Mouse (Mus musculus) stomach, embryonic 14.5 days (tissue): ENCODE results near the gene Brsk2. TPM values are rescaled to one million over a fixed set of nuclear protein-coding genes. Genes with fewer than 3 reads are reported as not detected.

Source experiments
- ATAC-seq: fragments of 200-750 bp; cut with Nextera tagmentation; 2 replicates; pipeline ENCODE4 v1.8.0; 2017; ENCODE audit warnings: low read depth, moderate TSS enrichment; ENCODE audit not compliant: insufficient number of reproducible peaks, insufficient read depth, low FRiP score
- H3K27ac ChIP-seq: fragments of 300-500 bp; sonication (generic); 2 replicates; pipeline ENCODE4 v1.5.1; 2014; ENCODE audit warnings: mild to moderate bottlenecking, low read length, moderate library complexity, mixed read lengths
- H3K27me3 ChIP-seq: fragments of 300-500 bp; sonication (generic); 2 replicates; pipeline ENCODE4 v1.6.1; 2014; ENCODE audit warnings: low read length, control low read depth, mixed read lengths; ENCODE audit not compliant: control insufficient read depth, insufficient read depth
- H3K36me3 ChIP-seq: fragments of 300-500 bp; sonication (generic); 2 replicates; pipeline ENCODE4 v1.6.1; 2014; ENCODE audit warnings: mild to moderate bottlenecking, control low read depth, low read length, moderate library complexity, mixed read lengths; ENCODE audit not compliant: control insufficient read depth, insufficient read depth
- H3K4me1 ChIP-seq: fragments of 300-500 bp; sonication (generic); 2 replicates; pipeline ENCODE4 v1.6.1; 2014; ENCODE audit warnings: low read length, control low read depth, mixed read lengths; ENCODE audit not compliant: control insufficient read depth, insufficient read depth
- H3K4me2 ChIP-seq: fragments of 300-500 bp; sonication (generic); replicated peaks from 2 replicates; pipeline ENCODE4 v1.6.1; 2014; ENCODE audit warnings: low read depth, low read length, control low read depth
- H3K4me3 ChIP-seq: fragments of 300-500 bp; sonication (generic); 2 replicates; pipeline ENCODE4 v1.5.1; 2014; ENCODE audit warnings: low read depth, low read length, control low read depth
- H3K9ac ChIP-seq: fragments of 300-500 bp; sonication (generic); replicated peaks from 2 replicates; pipeline ENCODE4 v1.6.1; 2014; ENCODE audit warnings: low read depth, mild to moderate bottlenecking, control low read depth, low read length, moderate library complexity, mixed read lengths
- H3K9me3 ChIP-seq: fragments of 300-500 bp; sonication (generic); 2 replicates; pipeline ENCODE4 v1.6.1; 2016; ENCODE audit warnings: low read depth, low read length, control low read depth; ENCODE audit not compliant: control insufficient read depth
- WGBS: fragments of 180-500 bp; shearing (Covaris S2); extraction: QIAGEN DNeasy Blood & Tissue Kit; methylation state at CpG from one replicate; pipeline ENCODE4 v1.1.7; 2014; 5-methylcytosine and 5-hydroxymethylcytosine counted together
- polyA plus RNA-seq: library from polyadenylated mRNA; unstranded; fragments of >200 nt; fragmentation: Nextera tagmentation; extraction: Ambion mirVana; gene quantifications from 2 replicates; pipeline ENCODE4 v1.2.1, GENCODE M21; 2014

Brsk2 gene
- polyA plus RNA-seq, 1 experiment from 2014 or later = 2.6 TPM

DNA sequence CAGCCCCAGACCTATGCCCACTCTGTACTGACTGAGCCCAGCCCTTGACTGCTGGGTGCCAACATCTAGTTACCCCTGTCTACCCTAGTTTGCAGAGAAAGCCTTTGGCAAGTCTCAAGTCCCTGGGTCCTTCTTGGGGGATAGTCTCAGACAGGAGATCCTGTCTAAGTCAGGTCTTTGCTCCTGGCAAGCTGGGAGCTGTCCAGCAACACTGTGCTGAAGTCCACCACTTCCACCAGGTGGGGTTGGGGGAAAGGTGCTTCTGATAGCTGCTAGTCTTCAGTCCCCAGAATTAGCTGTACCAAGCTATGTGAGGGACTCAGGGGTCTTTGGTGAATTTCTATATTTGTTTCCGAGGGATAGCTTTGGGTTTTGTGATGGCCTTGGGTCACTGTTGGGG is 9.6 kb downstream of the Brsk2 start:
- no peak for ATAC-seq
- H3K9me3 ChIP-seq = no peaks in the 10 kb centered on the region
- H3K4me2 ChIP-seq = no peak overlapping the region
- H3K27me3 ChIP-seq = no peaks in the 10 kb centered on the region
- H3K4me1 ChIP-seq = no peaks in the 10 kb centered on the region
- no peaks in the 10 kb centered on the region for H3K36me3 ChIP-seq
- no peak overlapping the region for H3K27ac ChIP-seq
- 68% methylated on average over 1 of the region's 1 CpGs for WGBS
- no peak overlapping the region for H3K4me3 ChIP-seq
- H3K9ac ChIP-seq = no peak overlapping the region

DNA sequence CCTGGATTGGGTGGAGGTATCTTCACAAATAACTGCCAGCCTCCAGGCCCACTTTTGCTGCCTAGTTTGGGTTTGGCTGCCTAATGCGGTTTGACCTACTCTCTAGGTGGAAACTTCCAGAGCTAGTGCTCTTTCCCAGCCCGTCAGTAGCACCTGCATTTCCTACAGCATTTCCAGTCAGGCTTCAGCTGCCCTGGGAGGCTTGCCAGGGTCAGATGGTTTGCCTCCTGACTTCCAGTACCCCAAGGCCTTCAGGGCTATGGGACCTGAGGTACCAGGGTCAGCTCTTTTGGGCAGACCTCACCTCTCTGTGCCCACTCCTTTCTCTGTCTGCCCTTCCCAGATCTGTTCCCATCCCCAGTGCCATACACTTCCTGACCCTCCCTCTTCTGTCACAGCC is 11.4 kb downstream of the Brsk2 start:
- Histone ChIP-seq H3K9me3 (no peaks in the 10 kb centered on the region), H3K4me1 (no peaks in the 10 kb centered on the region), H3K9ac (no peak overlapping the region), H3K4me3 (no peak overlapping the region), H3K27ac (no peak overlapping the region), H3K4me2 (no peak overlapping the region), H3K36me3 (no peaks in the 10 kb centered on the region), H3K27me3 (no peaks in the 10 kb centered on the region)
- 89% methylated on average over 2 of the region's 2 CpGs for WGBS
- no peak for ATAC-seq

DNA sequence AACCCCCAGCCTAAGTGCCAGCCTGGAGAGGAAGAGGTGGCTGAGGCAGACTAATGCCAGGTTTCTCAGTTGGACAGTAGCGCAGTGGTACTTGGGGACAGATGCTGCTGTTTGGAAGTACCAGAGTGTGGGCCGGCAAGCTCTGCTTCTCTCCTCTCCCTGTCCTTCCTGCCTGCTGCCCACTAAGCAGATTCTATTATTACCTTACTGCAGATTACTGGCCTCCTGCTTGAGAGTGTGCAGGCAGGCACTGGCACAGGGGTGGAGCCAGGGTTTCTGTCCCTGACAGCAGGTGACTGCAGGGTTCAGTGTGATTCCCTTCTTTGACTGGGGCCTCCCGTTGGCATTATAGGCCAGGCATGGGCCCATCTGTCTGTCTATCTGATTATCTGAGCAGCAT is 11.9 kb downstream of the Brsk2 start:
- ATAC-seq = no peak
- Histone ChIP-seq H3K9ac (no peak overlapping the region), H3K4me1 (no peaks in the 10 kb centered on the region), H3K4me2 (no peak overlapping the region), H3K27ac (no peak overlapping the region), H3K4me3 (no peak overlapping the region), H3K9me3 (no peaks in the 10 kb centered on the region), H3K27me3 (no peaks in the 10 kb centered on the region), H3K36me3 (no peaks in the 10 kb centered on the region)
- 87% methylated on average over 3 of the region's 3 CpGs for WGBS

DNA sequence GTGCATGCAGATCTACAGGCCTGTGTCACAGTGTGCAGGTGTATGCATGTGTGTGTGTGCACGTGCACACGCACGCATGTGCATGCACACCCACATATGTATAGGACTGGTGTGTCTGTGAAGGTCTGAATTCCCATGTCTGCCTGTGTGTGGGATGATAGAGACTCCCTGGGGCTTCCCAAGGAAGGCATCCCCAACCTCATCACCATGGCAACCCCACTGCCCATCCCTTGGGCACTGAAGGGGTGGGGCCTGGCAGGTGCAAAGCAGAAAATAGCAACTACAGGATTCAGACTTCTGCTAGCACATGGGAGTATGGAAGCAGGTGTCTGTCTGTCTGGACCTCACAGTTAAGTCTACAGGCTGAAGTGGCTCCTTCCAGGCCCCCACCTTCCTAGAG is 13.0 kb downstream of the Brsk2 start:
- 97% methylated on average over 3 of the region's 3 CpGs for WGBS
- H3K4me1 ChIP-seq = no peaks in the 10 kb centered on the region

DNA sequence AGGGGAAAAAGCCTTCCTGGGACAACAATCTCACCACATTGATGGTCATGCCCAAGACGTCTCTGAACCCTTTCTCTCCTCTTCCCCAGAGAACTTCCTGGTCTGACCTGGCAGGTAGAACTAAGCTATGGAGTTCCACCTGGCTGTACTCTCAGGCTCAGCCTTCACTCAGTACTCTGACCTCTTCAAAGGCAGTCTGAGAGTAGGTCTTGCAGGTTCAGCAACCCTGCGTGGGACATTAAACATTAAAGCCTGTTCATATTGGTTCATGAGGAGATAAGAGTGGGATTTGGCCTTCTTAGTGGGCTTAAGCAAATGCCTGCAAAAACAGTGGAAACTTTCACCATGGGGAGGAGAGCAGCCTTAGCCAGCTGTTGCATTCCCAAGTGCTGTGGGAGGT is 16.7 kb downstream of the Brsk2 start:
- H3K4me2 ChIP-seq = no peak overlapping the region
- 67% methylated on average over 2 of the region's 2 CpGs for WGBS
- no peaks in the 10 kb centered on the region for H3K27me3 ChIP-seq
- ATAC-seq = no peak
- H3K9ac ChIP-seq = no peak overlapping the region
- H3K27ac ChIP-seq = no peak overlapping the region
- no peaks in the 10 kb centered on the region for H3K9me3 ChIP-seq
- no peaks in the 10 kb centered on the region for H3K36me3 ChIP-seq
- H3K4me1 ChIP-seq = no peaks in the 10 kb centered on the region
- no peak overlapping the region for H3K4me3 ChIP-seq

More for the DNA sequence above, 13.0 kb downstream of the Brsk2 start:
- H3K9me3 ChIP-seq = no peaks in the 10 kb centered on the region
- H3K27ac ChIP-seq = no peak overlapping the region
- H3K4me3 ChIP-seq = no peak overlapping the region
- no peaks in the 10 kb centered on the region for H3K27me3 ChIP-seq
- no peak for ATAC-seq
- no peak overlapping the region for H3K4me2 ChIP-seq
- H3K36me3 ChIP-seq = no peaks in the 10 kb centered on the region
- H3K9ac ChIP-seq = no peak overlapping the region

DNA sequence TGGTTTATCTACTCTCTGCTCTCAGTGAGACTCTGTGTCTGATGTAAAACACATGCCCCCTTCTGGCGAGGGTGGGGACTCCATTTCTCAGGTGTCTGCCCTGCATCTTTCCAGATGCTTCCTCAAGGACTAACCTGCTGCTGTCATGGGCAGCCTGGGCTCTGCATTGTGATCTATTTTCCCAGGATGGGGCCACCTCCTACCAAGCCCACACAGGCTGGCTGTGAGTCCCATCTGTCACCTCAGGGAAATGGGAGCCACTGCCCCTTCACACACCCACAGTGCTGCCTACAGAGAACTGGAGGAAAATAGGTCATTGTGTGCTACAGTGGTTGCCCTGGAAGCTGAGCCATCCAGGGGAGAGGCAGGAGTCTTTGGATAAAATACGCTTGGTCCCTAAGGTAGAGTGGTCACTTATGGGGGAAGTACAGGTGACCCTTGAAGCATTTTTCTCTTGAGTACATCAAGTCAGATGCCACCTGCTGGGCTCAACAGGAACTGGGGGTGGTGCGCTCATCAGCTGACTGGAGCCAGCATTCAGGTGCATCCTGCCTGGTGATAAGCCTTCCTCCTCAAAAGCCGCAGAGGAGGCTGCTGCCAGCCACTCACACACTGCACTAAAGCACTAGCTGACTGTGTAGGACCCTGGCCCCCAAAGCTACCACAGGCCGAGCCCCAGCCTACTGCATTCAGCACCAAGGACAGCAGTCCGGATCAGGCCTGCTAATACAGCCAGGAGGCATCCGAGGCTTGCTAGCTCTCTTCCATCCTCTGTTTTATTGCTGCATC is 23.5 kb downstream of the Brsk2 start:
- no peak for ATAC-seq
- H3K4me2 ChIP-seq = no peak overlapping the region
- H3K27me3 ChIP-seq = no peaks in the 10 kb centered on the region
- H3K9me3 ChIP-seq = no peaks in the 10 kb centered on the region
- WGBS = 24% methylated on average over 7 of the region's 7 CpGs
- no peak overlapping the region for H3K9ac ChIP-seq
- H3K36me3 ChIP-seq = no peaks in the 10 kb centered on the region
- H3K4me3 ChIP-seq = no peak overlapping the region
- no peak overlapping the region for H3K27ac ChIP-seq
- H3K4me1 ChIP-seq = no peaks in the 10 kb centered on the region

DNA sequence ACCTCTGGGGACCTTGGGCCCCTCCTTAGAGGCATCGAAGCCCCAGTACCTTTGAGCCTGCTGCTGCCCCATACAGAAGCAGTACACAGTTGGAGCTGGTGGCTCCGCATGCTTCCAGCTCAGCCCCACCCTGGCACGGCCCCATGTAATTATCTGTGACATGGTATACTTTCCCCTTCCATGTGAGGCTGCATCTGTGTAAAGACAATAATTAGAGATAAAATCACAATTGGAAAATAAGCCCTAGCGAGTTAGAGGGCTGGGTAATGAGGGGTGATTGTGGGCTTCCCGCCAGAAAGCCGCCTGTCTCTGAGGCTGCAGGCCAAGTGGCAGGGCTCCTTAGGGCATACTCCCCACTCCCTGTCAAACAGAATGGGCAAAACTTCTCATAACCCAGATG is 28.5 kb downstream of the Brsk2 start:
- Histone ChIP-seq H3K27ac (no peak overlapping the region), H3K4me3 (no peak overlapping the region), H3K36me3 (no peaks in the 10 kb centered on the region), H3K4me1 (no peaks in the 10 kb centered on the region), H3K4me2 (no peak overlapping the region), H3K9ac (no peak overlapping the region), H3K27me3 (no peaks in the 10 kb centered on the region), H3K9me3 (no peaks in the 10 kb centered on the region)
- WGBS = 84% methylated on average over 6 of the region's 6 CpGs
- no peak for ATAC-seq

DNA sequence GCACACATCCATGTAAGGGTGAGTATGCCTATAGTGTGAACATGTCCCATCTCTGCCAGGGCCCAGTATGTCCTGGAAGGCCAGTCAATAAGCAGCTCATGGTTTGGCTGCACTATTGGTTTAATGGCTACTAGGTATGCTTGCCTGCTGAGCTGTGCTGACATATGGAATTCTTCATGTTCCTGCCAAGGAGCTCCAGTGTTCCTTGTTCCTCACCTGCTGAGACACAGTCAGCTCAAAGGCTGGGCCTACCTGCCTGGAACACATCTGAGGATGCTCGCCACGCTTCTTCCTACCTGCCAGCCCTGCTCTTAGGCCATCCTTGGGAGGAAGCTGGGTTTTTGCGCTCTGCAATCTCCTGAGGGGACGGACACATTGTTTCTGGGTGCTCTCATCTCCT is 29.7 kb downstream of the Brsk2 start:
- Histone ChIP-seq H3K9me3 (no peaks in the 10 kb centered on the region), H3K9ac (no peak overlapping the region), H3K27ac (no peak overlapping the region), H3K27me3 (no peaks in the 10 kb centered on the region), H3K4me1 (no peaks in the 10 kb centered on the region), H3K4me3 (no peak overlapping the region), H3K4me2 (no peak overlapping the region), H3K36me3 (no peaks in the 10 kb centered on the region)
- 88% methylated on average over 4 of the region's 4 CpGs for WGBS
- ATAC-seq = no peak

DNA sequence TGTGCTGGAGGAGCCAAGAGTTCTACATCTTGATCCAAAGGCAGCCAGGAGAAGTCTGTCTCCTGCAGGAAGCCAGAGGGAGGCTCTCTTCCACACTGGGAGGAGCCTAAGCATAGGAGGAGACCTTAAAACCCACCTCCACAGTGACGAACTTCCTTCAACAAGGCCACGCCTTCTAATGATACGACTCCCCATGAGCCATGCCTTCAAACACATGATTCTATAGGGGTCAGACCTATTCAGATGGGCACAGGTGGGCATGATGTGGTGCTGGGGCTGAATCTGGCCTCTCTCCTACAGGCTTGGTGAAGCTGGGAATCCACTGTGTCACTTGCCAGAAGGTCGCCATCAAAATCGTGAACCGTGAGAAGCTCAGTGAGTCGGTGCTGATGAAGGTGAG is 31.7 kb downstream of the Brsk2 start:
- H3K9ac ChIP-seq = no peak overlapping the region
- no peaks in the 10 kb centered on the region for H3K27me3 ChIP-seq
- ATAC-seq = no peak
- WGBS = 86% methylated on average over 7 of the region's 7 CpGs
- no peak overlapping the region for H3K4me2 ChIP-seq
- H3K4me1 ChIP-seq = no peaks in the 10 kb centered on the region
- H3K9me3 ChIP-seq = no peaks in the 10 kb centered on the region
- no peaks in the 10 kb centered on the region for H3K36me3 ChIP-seq
- H3K4me3 ChIP-seq = no peak overlapping the region
- H3K27ac ChIP-seq = no peak overlapping the region
